Mouse (Mus musculus) olfactory bulb, adult 2 months (tissue): ENCODE results near the gene Ankrd55.

Experiments
- CTCF ChIP-seq: fragments of 200-500 bp; IDR thresholded peaks from 2 replicates; pipeline ENCODE4 v1.5.1; 2012; ENCODE audit warnings: low read depth, mild to moderate bottlenecking, low read length, moderate library complexity; ENCODE audit not compliant: insufficient read depth
- POLR2A ChIP-seq: fragments of 200-500 bp; IDR thresholded peaks from 2 replicates; pipeline ENCODE4 v1.6.1; 2012; ENCODE audit warnings: mild to moderate bottlenecking, low read depth, low read length, moderate library complexity; ENCODE audit not compliant: insufficient read depth

GRCm38 (mm10) chr13:112409851-112410250, 121.6 kb downstream of the Ankrd55 start:
- TF ChIP-seq CTCF (no peak), POLR2A (no peak)
